Mouse (Mus musculus) stomach, postnatal 0 days (tissue): Measurements from ENCODE around the gene Abca13. TPM values are rescaled to one million over a fixed set of nuclear protein-coding genes. Genes with fewer than 3 reads are reported as not detected.

Experiments
- ATAC-seq: fragments of 200-750 bp; cut with Nextera tagmentation; 2 replicates; pipeline ENCODE4 v1.8.0; 2017; ENCODE audit not compliant: low FRiP score, low TSS enrichment
- DNase-seq: peaks from one replicate; pipeline ENCODE4 v3.0.0-alpha.2; 2016; ENCODE audit warnings: low spot score
- H3K27ac ChIP-seq: fragments of 300-500 bp; sonication (generic); replicated peaks from 2 replicates; pipeline ENCODE4 v1.5.1; 2014; ENCODE audit warnings: mild to moderate bottlenecking, control low read depth
- H3K27me3 ChIP-seq: fragments of 300-500 bp; sonication (generic); 2 replicates; pipeline ENCODE4 v1.6.1; 2014; ENCODE audit warnings: low read length; ENCODE audit not compliant: control insufficient read depth, insufficient read depth
- H3K36me3 ChIP-seq: fragments of 300-500 bp; sonication (generic); 2 replicates; pipeline ENCODE4 v1.6.1; 2014; ENCODE audit warnings: low read length, mixed read lengths; ENCODE audit not compliant: control insufficient read depth, insufficient read depth
- H3K4me1 ChIP-seq: fragments of 300-500 bp; sonication (generic); replicated peaks from 2 replicates; pipeline ENCODE4 v1.6.1; 2014; ENCODE audit warnings: antibody characterized with exemption; ENCODE audit not compliant: control insufficient read depth, insufficient read depth
- H3K4me2 ChIP-seq: fragments of 300-500 bp; sonication (generic); replicated peaks from 2 replicates; pipeline ENCODE4 v1.6.1; 2014; ENCODE audit warnings: low read depth, mild to moderate bottlenecking, control low read depth, moderate library complexity
- H3K4me3 ChIP-seq: fragments of 300-500 bp; sonication (generic); 2 replicates; pipeline ENCODE4 v1.5.1; 2014; ENCODE audit warnings: low read depth, low read length, control low read depth
- H3K9ac ChIP-seq: fragments of 300-500 bp; sonication (generic); 2 replicates; pipeline ENCODE4 v1.6.1; 2014; ENCODE audit warnings: mild to moderate bottlenecking, low read length, control low read depth, mixed read lengths
- H3K9me3 ChIP-seq: fragments of 300-500 bp; sonication (generic); 2 replicates; pipeline ENCODE4 v1.6.1; 2016; ENCODE audit warnings: low read length; ENCODE audit not compliant: control insufficient read depth
- CTCF ChIP-seq: IDR thresholded peaks from 2 replicates; pipeline ENCODE4 v1.5.1; 2016; ENCODE audit warnings: antibody characterized with exemption, low read depth, mild to moderate bottlenecking, moderate library complexity
- EP300 ChIP-seq: optimal IDR thresholded peaks from 2 replicates; pipeline ENCODE3; 2016; ENCODE audit warnings: antibody characterized with exemption
- WGBS: fragments of 180-500 bp; shearing (Covaris S2); extraction: QIAGEN DNeasy Blood & Tissue Kit; methylation state at CpG from one replicate; pipeline ENCODE4 v1.1.7; 2014; 5-methylcytosine and 5-hydroxymethylcytosine counted together
- polyA plus RNA-seq: library from polyadenylated mRNA; unstranded; fragments of >200 nt; fragmentation: Nextera tagmentation; extraction: Ambion mirVana; gene quantifications from 2 replicates; pipeline ENCODE4 v1.2.1, GENCODE M21; 2015

Abca13 gene
- polyA plus RNA-seq, 1 experiment from 2014 or later = 0.01 TPM

GRCm38 (mm10) chr11:9533658-9534202 lies 342.0 kb downstream of the Abca13 start:
- DNase-seq (no peak), ATAC-seq (no peak)
- Histone ChIP-seq H3K36me3 (no peaks in the 10 kb centered on the region), H3K4me2 (no peak overlapping the region), H3K4me3 (no peak overlapping the region), H3K9me3 (no peaks in the 10 kb centered on the region), H3K27ac (no peak overlapping the region), H3K9ac (no peak overlapping the region), H3K27me3 (no peaks in the 10 kb centered on the region), H3K4me1 (no peaks in the 10 kb centered on the region)
- no peak for TF ChIP-seq CTCF
- TF ChIP-seq EP300 = no peak
- WGBS = 54% methylated on average over 1 of the region's 1 CpGs

GRCm38 (mm10) chr11:9536811-9537210 lies 345.1 kb downstream of the Abca13 start:
- no peaks in the 10 kb centered on the region for H3K4me1 ChIP-seq
- no peaks in the 10 kb centered on the region for H3K36me3 ChIP-seq
- H3K9ac ChIP-seq = no peak overlapping the region
- TF ChIP-seq CTCF (no peak), EP300 (no peak)
- ATAC-seq (no peak), DNase-seq (no peak)
- WGBS = 49% methylated on average over 6 of the region's 6 CpGs
- no peak overlapping the region for H3K27ac ChIP-seq
- H3K4me2 ChIP-seq = no peak overlapping the region
- no peaks in the 10 kb centered on the region for H3K27me3 ChIP-seq
- H3K9me3 ChIP-seq = no peaks in the 10 kb centered on the region
- no peak overlapping the region for H3K4me3 ChIP-seq

- ATAC-seq (no peak), DNase-seq (no peak)
- 67% methylated on average over 1 of the region's 1 CpGs for WGBS
- Histone ChIP-seq H3K9ac (no peak overlapping the region), H3K27me3 (no peaks in the 10 kb centered on the region), H3K4me1 (no peaks in the 10 kb centered on the region), H3K36me3 (no peaks in the 10 kb centered on the region), H3K4me3 (no peak overlapping the region), H3K27ac (no peak overlapping the region), H3K9me3 (no peaks in the 10 kb centered on the region), H3K4me2 (no peak overlapping the region)
- TF ChIP-seq EP300 (no peak), CTCF (no peak)
These were observed 346.6 kb downstream of the Abca13 start for GRCm38 (mm10) chr11:9538328-9538727.

- H3K4me1 ChIP-seq = no peaks in the 10 kb centered on the region
- no peaks in the 10 kb centered on the region for H3K9me3 ChIP-seq
- no peak overlapping the region for H3K27ac ChIP-seq
- DNase-seq = no peak
- no peak for ATAC-seq
- H3K4me2 ChIP-seq = no peak overlapping the region
- 78% methylated on average over 2 of the region's 2 CpGs for WGBS
- H3K27me3 ChIP-seq = no peaks in the 10 kb centered on the region
- H3K4me3 ChIP-seq = no peak overlapping the region
- no peak for TF ChIP-seq CTCF
- no peak for TF ChIP-seq EP300
- H3K36me3 ChIP-seq = no peaks in the 10 kb centered on the region
- H3K9ac ChIP-seq = no peak overlapping the region
These were observed 368.3 kb downstream of the Abca13 start for GRCm38 (mm10) chr11:9560026-9560425.

- WGBS = 71% methylated on average over 2 of the region's 2 CpGs
These were observed 376.6 kb downstream of the Abca13 start for GRCm38 (mm10) chr11:9568302-9568701.

GRCm38 (mm10) chr11:9570319-9570718 lies 378.6 kb downstream of the Abca13 start:
- no peaks in the 10 kb centered on the region for H3K4me1 ChIP-seq
- no peak overlapping the region for H3K4me3 ChIP-seq
- no peak overlapping the region for H3K4me2 ChIP-seq
- no peaks in the 10 kb centered on the region for H3K9me3 ChIP-seq
- DNase-seq (no peak), ATAC-seq (no peak)
- H3K9ac ChIP-seq = no peak overlapping the region
- H3K27ac ChIP-seq = no peak overlapping the region
- no peaks in the 10 kb centered on the region for H3K27me3 ChIP-seq
- 65% methylated on average over 6 of the region's 6 CpGs for WGBS
- no peak for TF ChIP-seq EP300
- TF ChIP-seq CTCF = no peak
- H3K36me3 ChIP-seq = no peaks in the 10 kb centered on the region

More at GRCm38 (mm10) chr11:9568302-9568701, 376.6 kb downstream of the Abca13 start:
- H3K4me3 ChIP-seq = no peak overlapping the region
- no peak overlapping the region for H3K27ac ChIP-seq
- no peak for DNase-seq
- H3K27me3 ChIP-seq = no peaks in the 10 kb centered on the region
- no peaks in the 10 kb centered on the region for H3K4me1 ChIP-seq
- no peak for ATAC-seq
- no peak overlapping the region for H3K4me2 ChIP-seq
- H3K36me3 ChIP-seq = no peaks in the 10 kb centered on the region
- TF ChIP-seq CTCF = no peak
- no peak for TF ChIP-seq EP300
- no peaks in the 10 kb centered on the region for H3K9me3 ChIP-seq
- H3K9ac ChIP-seq = no peak overlapping the region
